Mouse (Mus musculus) C2C12 (cell line): ENCODE data around the gene Fabp6. TPM values are rescaled to one million over a fixed set of nuclear protein-coding genes. Genes with fewer than 3 reads are reported as not detected.

Experiments used
- H3K27me3 ChIP-seq: one replicate; pipeline ENCODE4 v1.6.1; 2011; ENCODE audit not compliant: control insufficient read depth, insufficient read depth, insufficient read length
- H3K36me3 ChIP-seq: one replicate; pipeline ENCODE4 v1.6.1; 2011; ENCODE audit not compliant: control insufficient read depth, insufficient read depth
- H3K4me3 ChIP-seq: one replicate; pipeline ENCODE4 v1.5.1; 2011; ENCODE audit warnings: mild to moderate bottlenecking, control low read depth; ENCODE audit not compliant: poor library complexity, insufficient read depth, severe bottlenecking
- H3K79me2 ChIP-seq: one replicate; pipeline ENCODE4 v1.6.1; 2011; ENCODE audit not compliant: control insufficient read depth, insufficient read depth
- H3K79me3 ChIP-seq: one replicate; pipeline ENCODE4 v1.6.1; 2011; ENCODE audit warnings: low read depth, control low read depth
- H3ac ChIP-seq: one replicate; pipeline ENCODE3; 2011; ENCODE audit warnings: low read depth; ENCODE audit not compliant: control insufficient read depth, insufficient read length
- CEBPB ChIP-seq: IDR thresholded peaks from one replicate; pipeline ENCODE4 v1.6.1; 2011; ENCODE audit warnings: low read depth, mild to moderate bottlenecking, control low read depth, moderate library complexity
- CTCF ChIP-seq: IDR thresholded peaks from one replicate; pipeline ENCODE4 v1.5.1; 2011; ENCODE audit not compliant: control insufficient read depth, insufficient read depth, insufficient read length
- FOSL1 ChIP-seq: IDR thresholded peaks from one replicate; pipeline ENCODE4 v1.8.0; 2011; ENCODE audit warnings: mild to moderate bottlenecking, low read length; ENCODE audit not compliant: poor library complexity, insufficient read depth, severe bottlenecking
- MAX ChIP-seq: IDR thresholded peaks from one replicate; pipeline ENCODE4 v1.6.1; 2011; ENCODE audit warnings: mild to moderate bottlenecking, control low read depth
- MYOD1 ChIP-seq: IDR thresholded peaks from one replicate; pipeline ENCODE4 v1.6.1; 2011; ENCODE audit warnings: low read depth; ENCODE audit not compliant: control insufficient read depth, insufficient read length
- MYOG ChIP-seq: IDR thresholded peaks from one replicate; pipeline ENCODE4 v1.6.1; 2011; ENCODE audit not compliant: control insufficient read depth, insufficient read length; ENCODE audit errors: extremely low read depth
- USF1 ChIP-seq: IDR thresholded peaks from one replicate; pipeline ENCODE4 v1.6.1; 2011; ENCODE audit warnings: low read depth, mild to moderate bottlenecking, control low read depth, moderate library complexity
- polyA plus RNA-seq: library from polyadenylated mRNA; unstranded; fragments of >200 nt; fragmentation: generic; extraction: Trizol; gene quantifications from one replicate; pipeline ENCODE4 v1.2.1, GENCODE M21; 2012; ENCODE audit warnings: missing spikeins

Fabp6 gene
- polyA plus RNA-seq, 1 experiment: not detected

GRCm38 (mm10) chr11:43586324-43587090 lies 14.8 kb downstream of the Fabp6 start, which contains the start of gene 4933415A04Rik:
Gene 4933415A04Rik (plus strand): TSS chr11:43587040.
- no peak within 1 kb of the TSS for H3K4me3 ChIP-seq
- H3K27me3 ChIP-seq: no peaks in the 10 kb centered on the region
- peak; percentile 37 for TF ChIP-seq CTCF
- no peak for TF ChIP-seq MYOG
- no peak for TF ChIP-seq MYOD1
- peak; percentile 12 for TF ChIP-seq CEBPB
- TF ChIP-seq FOSL1: peak; percentile 13
- H3K79me3 ChIP-seq: no peaks in the 10 kb centered on the region
- no peak within 1 kb of the TSS for H3ac ChIP-seq
- no peaks in the 10 kb centered on the region for H3K36me3 ChIP-seq
- no peaks in the 10 kb centered on the region for H3K79me2 ChIP-seq

DNA sequence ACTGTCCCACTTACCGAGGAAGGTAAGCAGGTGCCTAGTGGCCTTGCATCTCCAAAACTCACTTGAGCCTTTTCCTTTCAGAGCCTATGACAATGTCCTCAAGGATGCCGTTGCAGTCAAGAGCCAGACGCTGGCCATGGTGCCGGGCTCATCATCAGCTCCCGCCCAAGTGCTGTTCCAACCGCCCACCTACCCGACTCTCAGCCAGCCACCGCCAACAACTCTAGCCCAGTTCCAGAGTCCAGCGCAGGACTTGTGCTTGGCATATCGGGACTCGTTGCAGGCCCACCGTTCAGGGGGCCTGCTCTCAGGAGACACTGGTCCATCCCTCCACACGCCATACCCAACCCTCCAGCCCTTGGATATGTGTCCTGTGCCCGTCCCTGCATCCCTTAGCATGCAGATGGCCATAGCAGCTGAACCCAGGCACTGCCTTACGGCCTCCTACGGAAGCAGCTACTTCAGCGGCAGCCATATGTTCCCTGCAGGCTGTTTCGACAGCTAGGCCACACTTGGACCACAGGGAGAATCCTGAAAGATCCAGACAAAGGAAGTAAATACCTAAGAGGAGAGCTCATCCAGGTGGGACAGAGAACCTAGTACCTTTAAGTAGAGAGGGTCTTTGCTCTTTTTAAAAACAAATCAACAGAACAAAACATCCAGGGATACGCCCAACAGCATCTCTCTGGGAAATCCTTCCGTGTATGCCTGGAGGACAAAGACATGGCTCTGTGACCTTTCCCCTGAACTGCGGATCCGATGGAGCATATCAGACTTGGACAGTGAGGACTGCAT lies 15.9 kb downstream of the Fabp6 start:
- Histone ChIP-seq H3ac (no peak overlapping the region), H3K79me2 (no peaks in the 10 kb centered on the region), H3K27me3 (no peaks in the 10 kb centered on the region), H3K36me3 (no peaks in the 10 kb centered on the region), H3K79me3 (no peaks in the 10 kb centered on the region), H3K4me3 (no peak overlapping the region)
- TF ChIP-seq MAX (no peak), USF1 (no peak), CEBPB (no peak), FOSL1 (no peak), MYOD1 (no peak), MYOG (no peak), CTCF (no peak)

DNA sequence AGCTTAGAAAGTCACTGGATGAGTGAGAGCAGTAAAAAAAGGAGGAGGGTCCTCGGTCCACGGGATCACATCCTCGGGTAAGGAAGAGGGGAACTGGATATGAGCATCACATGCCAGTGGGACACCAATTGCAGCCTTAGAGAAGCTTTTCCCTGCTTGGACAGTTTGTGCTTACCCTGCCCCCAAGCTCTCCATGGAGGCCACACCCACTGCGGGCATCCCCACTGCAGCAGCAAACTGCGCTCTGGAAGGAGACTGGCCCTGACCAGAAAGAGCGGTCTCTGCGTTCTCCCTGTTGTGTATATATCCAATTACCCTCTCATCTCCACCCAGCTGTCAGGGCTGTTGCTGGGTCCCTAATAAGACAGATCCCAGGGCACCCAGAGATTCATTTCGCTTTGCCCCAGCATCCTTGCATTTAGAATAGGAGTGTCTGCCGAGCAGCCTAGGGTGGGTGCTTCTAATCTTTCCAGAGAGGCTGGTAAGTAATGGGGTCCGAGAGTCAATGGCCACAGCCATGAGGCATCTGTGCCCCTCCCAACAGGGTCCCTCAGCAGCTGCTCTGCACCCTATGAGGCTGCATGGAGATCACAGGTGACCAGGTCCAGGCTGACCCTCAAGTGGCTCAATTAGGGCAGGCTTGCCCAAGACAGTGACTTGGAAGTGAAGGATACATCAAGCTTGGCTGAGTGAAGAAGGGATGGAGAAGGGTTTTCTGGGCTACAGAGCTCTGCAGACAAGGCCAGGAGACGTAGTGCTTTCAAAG lies 23.4 kb downstream of the Fabp6 start:
- no peak for TF ChIP-seq USF1
- TF ChIP-seq CEBPB: no peak
- TF ChIP-seq MYOG: no peak
- TF ChIP-seq CTCF: no peak
- TF ChIP-seq MAX: no peak
- TF ChIP-seq MYOD1: no peak
- TF ChIP-seq FOSL1: no peak
- H3K4me3 ChIP-seq: no peak overlapping the region
- H3ac ChIP-seq: no peak overlapping the region
- no peaks in the 10 kb centered on the region for H3K79me2 ChIP-seq
- no peaks in the 10 kb centered on the region for H3K79me3 ChIP-seq
- no peaks in the 10 kb centered on the region for H3K36me3 ChIP-seq
- H3K27me3 ChIP-seq: peaks cover 14% of the 10 kb centered on the region

DNA sequence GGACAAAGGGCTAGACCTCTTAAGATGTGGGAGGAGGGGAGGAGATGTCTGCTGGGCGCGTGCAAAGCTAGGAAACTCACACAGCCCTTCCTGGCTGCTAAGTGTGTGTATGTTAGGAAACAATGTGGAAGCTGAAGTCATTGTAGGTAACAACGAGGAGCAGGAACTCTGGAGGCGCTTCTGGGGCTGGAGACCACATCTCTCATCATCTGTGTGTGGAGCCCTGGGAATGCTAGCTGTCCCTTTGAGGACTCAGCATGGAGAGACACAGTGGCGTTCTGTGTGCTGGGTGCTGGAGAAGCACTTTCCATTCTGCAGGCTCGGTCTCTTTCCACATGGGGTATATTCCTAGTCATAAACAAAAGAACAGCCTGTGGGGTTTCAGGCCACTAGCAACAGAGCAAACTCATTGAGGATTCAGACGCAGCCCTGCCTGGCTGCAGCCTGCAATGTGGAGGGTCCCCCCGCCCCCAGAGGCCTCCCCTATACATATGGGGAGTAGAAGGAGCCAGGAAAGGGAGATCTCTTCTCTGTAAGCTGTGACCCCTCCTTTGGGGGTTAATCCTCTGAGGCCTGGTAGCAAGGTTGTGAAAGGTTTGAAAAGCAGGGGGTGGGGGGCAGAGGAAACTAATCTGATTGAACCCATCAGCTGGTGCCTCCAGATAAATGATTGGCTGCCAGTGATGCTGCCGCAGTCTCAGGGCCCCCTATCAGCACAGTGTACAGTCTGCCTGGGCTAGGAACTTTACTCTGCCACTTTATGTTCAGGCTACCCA lies 25.8 kb downstream of the Fabp6 start:
- Histone ChIP-seq H3ac (no peak overlapping the region), H3K36me3 (no peaks in the 10 kb centered on the region), H3K79me3 (no peaks in the 10 kb centered on the region), H3K79me2 (no peaks in the 10 kb centered on the region), H3K27me3 (peaks cover 14% of the 10 kb centered on the region), H3K4me3 (no peak overlapping the region)
- TF ChIP-seq MYOD1 (no peak), MYOG (no peak), FOSL1 (no peak), CEBPB (no peak), CTCF (no peak), USF1 (no peak), MAX (no peak)

- no peaks in the 10 kb centered on the region for H3K79me2 ChIP-seq
- no peaks in the 10 kb centered on the region for H3K79me3 ChIP-seq
- no peaks in the 10 kb centered on the region for H3K36me3 ChIP-seq
- H3K4me3 ChIP-seq: no peak overlapping the region
- TF ChIP-seq CEBPB (no peak), MAX (no peak), USF1 (no peak), MYOD1 (no peak), MYOG (no peak), FOSL1 (no peak)
- no peak overlapping the region for H3ac ChIP-seq
- H3K27me3 ChIP-seq: peaks cover 11% of the 10 kb centered on the region
These were observed 26.3 kb downstream of the Fabp6 start for GRCm38 (mm10) chr11:43575061-43575375.
